Mouse (Mus musculus) MEL (cell line): ENCODE measurements around the gene Txndc8. TPM values are rescaled to one million over a fixed set of nuclear protein-coding genes. Genes with fewer than 3 reads are reported as not detected.

Source experiments
- DNase-seq: peaks from one replicate; pipeline ENCODE4 v3.0.0; 2011; ENCODE audit warnings: low read depth, low spot score
- H3K27ac ChIP-seq: 2 replicates; pipeline ENCODE4 v1.5.1; 2012; ENCODE audit warnings: low read depth, mild to moderate bottlenecking, control low read depth, low read length, moderate library complexity; ENCODE audit not compliant: control insufficient read depth
- H3K27me3 ChIP-seq, 2 experiments: fragments of 150-350 bp in 1 of 2; sonication (generic) in 1 of 2; 2 replicates each; pipeline ENCODE4 v1.6.1; 2012; ENCODE audit warnings: low read length in 2 of 2, mild to moderate bottlenecking in 2 of 2, improper control_type of control experiment in 1 of 2, moderate library complexity in 1 of 2; ENCODE audit not compliant: insufficient read depth in 2 of 2, control insufficient read depth in 1 of 2
- H3K36me3 ChIP-seq, 2 experiments: 2 replicates each; pipeline ENCODE4 v1.6.1; 2012 to 2014; ENCODE audit warnings: low read length in 2 of 2, improper control_type of control experiment in 1 of 2, inconsistent platforms in 1 of 2, mild to moderate bottlenecking in 1 of 2; ENCODE audit not compliant: insufficient read depth in 2 of 2, control insufficient read depth in 1 of 2
- H3K4me1 ChIP-seq, 2 experiments: fragments of 150-350 bp in 1 of 2; sonication (generic) in 1 of 2; 2 replicates each; pipeline ENCODE4 v1.6.1; 2012; ENCODE audit warnings: low read length in 2 of 2, improper control_type of control experiment in 1 of 2, mild to moderate bottlenecking in 1 of 2; ENCODE audit not compliant: insufficient read depth in 2 of 2, control insufficient read depth in 1 of 2
- H3K4me3 ChIP-seq, 2 experiments: fragments of 150-350 bp in 1 of 2; sonication (generic) in 1 of 2; 2 replicates each; pipeline ENCODE4 v1.5.1; 2012; ENCODE audit warnings: low read depth in 2 of 2, low read length in 2 of 2, mild to moderate bottlenecking in 2 of 2, moderate library complexity in 2 of 2, control low read depth in 1 of 2, improper control_type of control experiment in 1 of 2; ENCODE audit not compliant: control insufficient read depth in 1 of 2, insufficient read depth in 1 of 2
- H3K79me2 ChIP-seq: 2 replicates; pipeline ENCODE4 v1.6.1; 2012; ENCODE audit warnings: mild to moderate bottlenecking, low read length, moderate library complexity; ENCODE audit not compliant: control insufficient read depth, poor library complexity, insufficient read depth
- H3K9ac ChIP-seq: 2 replicates; pipeline ENCODE4 v1.6.1; 2012; ENCODE audit warnings: low read depth, mild to moderate bottlenecking, control low read depth, low read length, moderate library complexity; ENCODE audit not compliant: control insufficient read depth, poor library complexity, severe bottlenecking
- H3K9me3 ChIP-seq: fragments of 150-350 bp; sonication (generic); replicated peaks from 2 replicates; pipeline ENCODE4 v1.6.1; 2012; ENCODE audit warnings: mild to moderate bottlenecking, low read length, improper control_type of control experiment, moderate library complexity; ENCODE audit not compliant: insufficient read depth
- BHLHE40 ChIP-seq: IDR thresholded peaks from 2 replicates; pipeline ENCODE4 v1.6.1; 2012; ENCODE audit warnings: low read depth, mild to moderate bottlenecking, inconsistent platforms, low read length, improper control_type of control experiment, borderline replicate concordance
- CHD1 ChIP-seq: IDR thresholded peaks from 2 replicates; pipeline ENCODE4 v1.6.1; 2012; ENCODE audit warnings: low read depth, mild to moderate bottlenecking, inconsistent platforms, low read length, improper control_type of control experiment
- CHD2 ChIP-seq: IDR thresholded peaks from 2 replicates; pipeline ENCODE4 v1.6.1; 2011; ENCODE audit warnings: low read length, improper control_type of control experiment
- CTCF ChIP-seq, 3 experiments: IDR thresholded peaks in 2 of 3; conservative IDR thresholded peaks in 1 of 3; 2 replicates each; pipeline ENCODE4 v1.5.1; 2011 to 2012; ENCODE audit warnings: low read length in 3 of 3, low read depth in 2 of 3, mild to moderate bottlenecking in 2 of 3, improper control_type of control experiment in 1 of 3, inconsistent platforms in 1 of 3, mixed read lengths in 1 of 3, moderate library complexity in 1 of 3; ENCODE audit not compliant: control insufficient read depth in 1 of 3, insufficient read depth in 1 of 3, poor library complexity in 1 of 3, severe bottlenecking in 1 of 3
- E2F4 ChIP-seq: IDR thresholded peaks from 2 replicates; pipeline ENCODE4 v1.6.1; 2011; ENCODE audit warnings: low read depth, low read length, improper control_type of control experiment, borderline replicate concordance
- ELF1 ChIP-seq: IDR thresholded peaks from 2 replicates; pipeline ENCODE4 v1.6.1; 2014; ENCODE audit warnings: low read depth, mild to moderate bottlenecking, inconsistent platforms, low read length, improper control_type of control experiment, moderate library complexity
- ETS1 ChIP-seq: IDR thresholded peaks from 2 replicates; pipeline ENCODE4 v1.6.1; 2012; ENCODE audit warnings: low read depth, mild to moderate bottlenecking, inconsistent platforms, low read length, improper control_type of control experiment, moderate library complexity
- GABPA ChIP-seq: IDR thresholded peaks from 2 replicates; pipeline ENCODE4 v1.6.1; 2012; ENCODE audit warnings: low read depth, mild to moderate bottlenecking, inconsistent platforms, low read length, improper control_type of control experiment, moderate library complexity
- GATA1 ChIP-seq: IDR thresholded peaks from 2 replicates; pipeline ENCODE4 v1.6.1; 2011; ENCODE audit warnings: low read depth, low read length, improper control_type of control experiment
- HCFC1 ChIP-seq: IDR thresholded peaks from 2 replicates; pipeline ENCODE4 v1.6.1; 2012; ENCODE audit warnings: low read depth, mild to moderate bottlenecking, inconsistent platforms, low read length, improper control_type of control experiment, moderate library complexity
- JUND ChIP-seq: IDR thresholded peaks from 2 replicates; pipeline ENCODE4 v1.6.1; 2011; ENCODE audit warnings: low read depth, mild to moderate bottlenecking, improper control_type of control experiment, low read length
- KAT2A ChIP-seq: conservative IDR thresholded peaks from 2 replicates; pipeline ENCODE4 v1.6.1; 2012; ENCODE audit warnings: low read depth, low read length, improper control_type of control experiment, inconsistent platforms
- MAFK ChIP-seq: IDR thresholded peaks from 2 replicates; pipeline ENCODE4 v1.6.1; 2011; ENCODE audit warnings: low read depth, mild to moderate bottlenecking, low read length, improper control_type of control experiment, borderline replicate concordance
- MAX ChIP-seq: IDR thresholded peaks from 2 replicates; pipeline ENCODE4 v1.6.1; 2011; ENCODE audit warnings: low read length, improper control_type of control experiment
- MAZ ChIP-seq: IDR thresholded peaks from 2 replicates; pipeline ENCODE4 v1.6.1; 2012; ENCODE audit warnings: low read depth, mild to moderate bottlenecking, inconsistent platforms, low read length, improper control_type of control experiment
- MEF2A ChIP-seq: IDR thresholded peaks from 2 replicates; pipeline ENCODE4 v1.6.1; 2014; ENCODE audit warnings: low read depth, mild to moderate bottlenecking, inconsistent platforms, low read length, improper control_type of control experiment; ENCODE audit not compliant: poor library complexity, insufficient replicate concordance, severe bottlenecking; ENCODE audit errors: extremely low read depth
- MXI1 ChIP-seq: IDR thresholded peaks from 2 replicates; pipeline ENCODE4 v1.6.1; 2011; ENCODE audit warnings: mild to moderate bottlenecking, low read depth, low read length, improper control_type of control experiment
- MYB ChIP-seq: IDR thresholded peaks from 2 replicates; pipeline ENCODE4 v1.6.1; 2011; ENCODE audit warnings: mild to moderate bottlenecking, low read depth, low read length, improper control_type of control experiment
- MYC ChIP-seq: IDR thresholded peaks from 2 replicates; pipeline ENCODE4 v1.6.1; 2011; ENCODE audit warnings: low read depth, mild to moderate bottlenecking, low read length, improper control_type of control experiment, moderate library complexity
- NELFE ChIP-seq: IDR thresholded peaks from 2 replicates; pipeline ENCODE4 v1.6.1; 2011; ENCODE audit warnings: low read depth, low read length, improper control_type of control experiment
- NRF1 ChIP-seq: IDR thresholded peaks from 2 replicates; pipeline ENCODE4 v1.6.1; 2014; ENCODE audit warnings: low read depth, mild to moderate bottlenecking, inconsistent platforms, low read length, improper control_type of control experiment, moderate library complexity; ENCODE audit not compliant: poor library complexity, insufficient read depth, severe bottlenecking
- POLR2A ChIP-seq, 2 experiments: IDR thresholded peaks; 2 replicates each; pipeline ENCODE4 v1.6.1; 2011 to 2012; ENCODE audit warnings: low read length in 2 of 2, mild to moderate bottlenecking in 2 of 2, control low read depth in 1 of 2, improper control_type of control experiment in 1 of 2, low read depth in 1 of 2, moderate library complexity in 1 of 2; ENCODE audit not compliant: control insufficient read depth in 1 of 2, insufficient read depth in 1 of 2, poor library complexity in 1 of 2
- POLR2AphosphoS2 ChIP-seq: IDR thresholded peaks from 2 replicates; pipeline ENCODE4 v1.6.1; 2011; ENCODE audit warnings: low read length, improper control_type of control experiment
- POLR2AphosphoS5 ChIP-seq: IDR thresholded peaks from 2 replicates; pipeline ENCODE4 v1.6.1; 2012; ENCODE audit warnings: low read depth, borderline replicate concordance, mild to moderate bottlenecking, inconsistent platforms, low read length, moderate library complexity, mixed read lengths
- RAD21 ChIP-seq: IDR thresholded peaks from 2 replicates; pipeline ENCODE4 v1.6.1; 2011; ENCODE audit warnings: mild to moderate bottlenecking, low read depth, low read length, improper control_type of control experiment
- RCOR1 ChIP-seq: IDR thresholded peaks from 2 replicates; pipeline ENCODE4 v1.6.1; 2012; ENCODE audit warnings: low read depth, mild to moderate bottlenecking, inconsistent platforms, low read length, improper control_type of control experiment
- SIN3A ChIP-seq: IDR thresholded peaks from 2 replicates; pipeline ENCODE4 v1.6.1; 2012; ENCODE audit warnings: low read length, improper control_type of control experiment, inconsistent platforms
- SMC3 ChIP-seq: IDR thresholded peaks from 2 replicates; pipeline ENCODE4 v1.6.1; 2011; ENCODE audit warnings: low read depth, low read length, improper control_type of control experiment
- TAL1 ChIP-seq: IDR thresholded peaks from 2 replicates; pipeline ENCODE4 v1.6.1; 2012; ENCODE audit warnings: mild to moderate bottlenecking, inconsistent platforms, low read length, moderate library complexity, mixed read lengths
- TBP ChIP-seq: IDR thresholded peaks from 2 replicates; pipeline ENCODE4 v1.8.0; 2011; ENCODE audit warnings: low read depth, low read length, improper control_type of control experiment
- TCF12 ChIP-seq: IDR thresholded peaks from 2 replicates; pipeline ENCODE4 v1.6.1; 2014; ENCODE audit warnings: low read depth, mild to moderate bottlenecking, inconsistent platforms, low read length, improper control_type of control experiment, moderate library complexity
- UBTF ChIP-seq: IDR thresholded peaks from 2 replicates; pipeline ENCODE4 v1.6.1; 2012; ENCODE audit warnings: low read depth, mild to moderate bottlenecking, inconsistent platforms, low read length, improper control_type of control experiment, moderate library complexity, borderline replicate concordance; ENCODE audit not compliant: insufficient read depth
- USF1 ChIP-seq: IDR thresholded peaks from 2 replicates; pipeline ENCODE4 v1.6.1; 2014; ENCODE audit warnings: low read depth, mild to moderate bottlenecking, inconsistent platforms, low read length, improper control_type of control experiment, moderate library complexity
- USF2 ChIP-seq, 2 experiments: IDR thresholded peaks; 2 replicates each; pipeline ENCODE4 v1.6.1; 2011 to 2012; ENCODE audit warnings: improper control_type of control experiment in 2 of 2, low read length in 2 of 2, borderline replicate concordance in 1 of 2, inconsistent platforms in 1 of 2, low read depth in 1 of 2, mild to moderate bottlenecking in 1 of 2; ENCODE audit not compliant: insufficient read depth in 1 of 2
- ZC3H11A ChIP-seq: IDR thresholded peaks from 2 replicates; pipeline ENCODE4 v1.6.1; 2012; ENCODE audit warnings: low read depth, mild to moderate bottlenecking, inconsistent platforms, low read length, improper control_type of control experiment
- ZKSCAN1 ChIP-seq: IDR thresholded peaks from 2 replicates; pipeline ENCODE4 v1.6.1; 2012; ENCODE audit warnings: low read depth, mild to moderate bottlenecking, inconsistent platforms, low read length, improper control_type of control experiment, moderate library complexity
- ZMIZ1 ChIP-seq: IDR thresholded peaks from 2 replicates; pipeline ENCODE4 v1.6.1; 2012; ENCODE audit warnings: low read depth, mild to moderate bottlenecking, inconsistent platforms, low read length, improper control_type of control experiment, moderate library complexity
- ZNF384 ChIP-seq: IDR thresholded peaks from 2 replicates; pipeline ENCODE4 v1.6.1; 2012; ENCODE audit warnings: low read depth, mild to moderate bottlenecking, inconsistent platforms, low read length, improper control_type of control experiment
- polyA plus RNA-seq, 2 experiments: library from polyadenylated mRNA; stranded (reverse) in 1 of 2; unstranded in 1 of 2; fragments of >175 nt in 1 of 2; fragments of >200 nt in 1 of 2; gene quantifications; 2 replicates each; pipeline versions ENCODE4 v1.2.1 to v1.2.4; 2012; ENCODE audit warnings: low replicate concordance in 2 of 2, low read depth in 1 of 2; ENCODE audit not compliant: insufficient read length in 2 of 2, insufficient read depth in 1 of 2, missing spikeins in 1 of 2
- total RNA-seq: library from RNA; depleted of rRNA; stranded (reverse); fragments of 300-350 nt; gene quantifications from 2 replicates; pipeline ENCODE4 v1.2.3, GENCODE M21; 2012

Gene Txndc8
- total and polyA plus RNA-seq, 3 experiments, result not detected

GRCm38 (mm10) chr4:57958098-57958497 lies 50.8 kb downstream of the Txndc8 start:
- Histone ChIP-seq H3K27ac (peak overlapping the region; percentile 98), H3K4me1 (peaks cover 0 to 15% of the 10 kb centered on the region in 2 experiments), H3K9me3 (no peaks in the 10 kb centered on the region), H3K79me2 (peaks cover 30% of the 10 kb centered on the region), H3K9ac (peak overlapping the region; percentile 88), H3K36me3 (peaks cover under 1 to 10% of the 10 kb centered on the region in 2 experiments; a peak in 2 of 4 replicates), H3K27me3 (no peaks in the 10 kb centered on the region), H3K4me3 (peak overlapping the region; percentile 62 to 77)
- DNase-seq, result peak; percentile 81
- TF ChIP-seq NRF1 (no peak), ZKSCAN1 (no peak), MYC (no peak; the same call in 1 of the 2 replicates), RAD21 (no peak), JUND (no peak), MAFK (no peak), HCFC1 (0 out of 2 replicates have a peak, but pooled peaks have one; percentile 32), NELFE (no peak), ZC3H11A (no peak), TCF12 (no peak), GATA1 (no peak), ETS1 (peak; percentile 55), MEF2A (no peak), SMC3 (no peak), E2F4 (no peak), TBP (peak; percentile 55), RCOR1 (no peak), USF2 (IDR thresholded peaks at IDR 0.05; ENCODE audit: borderline replicate concordance in 1 of 2, insufficient read depth in 1 of 2, low read depth in 1 of 2, low read length in 2 of 2) (0 out of 4 replicates have a peak, but pooled peaks of 1 of the 2 experiments have one; percentile 11), ZMIZ1 (no peak), CTCF (IDR thresholded peaks at IDR 0.05 in 2 of 3, conservative IDR thresholded peaks at IDR 0.05 in 1 of 3; ENCODE audit: control insufficient read depth in 1 of 3, insufficient read depth in 1 of 3, low read depth in 2 of 3, low read length in 3 of 3, poor library complexity in 1 of 3, severe bottlenecking in 1 of 3) (no peak), POLR2A (IDR thresholded peaks at IDR 0.05; ENCODE audit: control insufficient read depth in 1 of 2, insufficient read depth in 1 of 2, low read depth in 1 of 2, low read length in 2 of 2, poor library complexity in 1 of 2) (peak in 1 of 2 experiments; percentile 47; a peak in 1 of 4 replicates), MXI1 (peak; percentile 82), TAL1 (no peak), UBTF (no peak), ZNF384 (no peak), POLR2AphosphoS2 (no peak; the same call in 1 of the 2 replicates), POLR2AphosphoS5 (no peak), CHD1 (no peak), USF1 (peak; percentile 84), BHLHE40 (no peak), CHD2 (no peak), GABPA (no peak), ELF1 (no peak), KAT2A (no peak), SIN3A (peak; percentile 59), MAZ (no peak), MYB (no peak), MAX (peak; percentile 87)
